Mouse (Mus musculus) liver, embryonic 14.5 days (tissue): ENCODE results near the gene Gm37240. TPM values are rescaled to one million over a fixed set of nuclear protein-coding genes. Genes with fewer than 3 reads are reported as not detected.
A peak's percentile ranks its signal among the peaks of the same experiment; 100 is the strongest.

Experiments
- ATAC-seq: fragments of 200-750 bp; cut with Nextera tagmentation; 2 replicates; pipeline ENCODE4 v1.8.0; 2017; ENCODE audit warnings: moderate number of reproducible peaks, mild to moderate bottlenecking, moderate library complexity; ENCODE audit not compliant: insufficient read depth
- DNase-seq, 3 experiments: peaks; one replicate each; pipeline ENCODE4 v3.0.0-alpha.2; 2012 to 2013; ENCODE audit warnings: low read depth in 3 of 3, low spot score in 3 of 3
- H3K27ac ChIP-seq: fragments of 300-500 bp; sonication (generic); 2 replicates; pipeline ENCODE4 v1.5.1; 2014; ENCODE audit warnings: moderate library complexity, mild to moderate bottlenecking, control low read depth, inconsistent platforms
- H3K27me3 ChIP-seq: fragments of 300-500 bp; sonication (generic); 2 replicates; pipeline ENCODE4 v1.6.1; 2014; ENCODE audit warnings: mild to moderate bottlenecking, low read length, moderate library complexity; ENCODE audit not compliant: control insufficient read depth, insufficient read depth
- H3K36me3 ChIP-seq: fragments of 300-500 bp; sonication (generic); replicated peaks from 2 replicates; pipeline ENCODE4 v1.6.1; 2014; ENCODE audit warnings: low read depth; ENCODE audit not compliant: control insufficient read depth, insufficient read depth
- H3K4me1 ChIP-seq, 2 experiments: fragments of 200-500 bp in 1 of 2; fragments of 300-500 bp in 1 of 2; sonication (generic) in 1 of 2; replicated peaks; 2 replicates each; pipeline ENCODE4 v1.6.1; 2012 to 2014; ENCODE audit warnings: antibody characterized with exemption in 1 of 2, inconsistent platforms in 1 of 2, low read length in 1 of 2; ENCODE audit not compliant: control insufficient read depth in 2 of 2, insufficient read depth in 2 of 2
- H3K4me2 ChIP-seq: fragments of 300-500 bp; sonication (generic); 2 replicates; pipeline ENCODE4 v1.6.1; 2014; ENCODE audit warnings: low read depth, mild to moderate bottlenecking, control low read depth, moderate library complexity
- H3K4me3 ChIP-seq, 2 experiments: fragments of 200-500 bp in 1 of 2; fragments of 300-500 bp in 1 of 2; sonication (generic) in 1 of 2; 2 replicates each; pipeline ENCODE4 v1.5.1; 2012 to 2014; ENCODE audit warnings: low read depth in 2 of 2, low read length in 2 of 2, mild to moderate bottlenecking in 2 of 2, control low read depth in 1 of 2, inconsistent platforms in 1 of 2, moderate library complexity in 1 of 2; ENCODE audit not compliant: insufficient read depth in 1 of 2
- H3K9ac ChIP-seq: fragments of 300-500 bp; sonication (generic); replicated peaks from 2 replicates; pipeline ENCODE4 v1.6.1; 2014; ENCODE audit warnings: mild to moderate bottlenecking, control low read depth, moderate library complexity
- H3K9me3 ChIP-seq: fragments of 300-500 bp; sonication (generic); 2 replicates; pipeline ENCODE4 v1.6.1; 2016; ENCODE audit warnings: low read length, mixed read lengths; ENCODE audit not compliant: control insufficient read depth
- CTCF ChIP-seq: IDR thresholded peaks from 2 replicates; pipeline ENCODE4 v1.5.1; 2016; ENCODE audit warnings: antibody characterized with exemption, low read depth, control low read depth
- EP300 ChIP-seq: IDR thresholded peaks from 2 replicates; pipeline ENCODE4 v1.6.1; 2016; ENCODE audit warnings: antibody characterized with exemption, low read depth
- WGBS: fragments of 180-500 bp; shearing (Covaris S2); extraction: QIAGEN DNeasy Blood & Tissue Kit; methylation state at CpG from one replicate; pipeline ENCODE4 v1.1.7; 2014; ENCODE audit not compliant: insufficient replicate concordance; 5-methylcytosine and 5-hydroxymethylcytosine counted together
- polyA plus RNA-seq, 2 experiments: library from polyadenylated mRNA; depleted of rRNA in 1 of 2; stranded (reverse) in 1 of 2; unstranded in 1 of 2; fragments of >200 nt; fragmentation: Nextera tagmentation in 1 of 2; extraction: Ambion mirVana in 1 of 2; gene quantifications; 2 replicates each; pipeline versions ENCODE4 v1.2.1 to v1.2.3; 2012 to 2014

The Gm37240 gene
- polyA plus RNA-seq, 2 experiments = 0.03 to 0.30 TPM

GRCm38 (mm10) chr3:85817191-85817590 is 70.1 kb downstream of the Gm37240 start, which contains the start of gene Fam160a1:
Gene Fam160a1, minus strand, starts transcription at chr3:85817291.
- no peak within 1 kb of the TSS for H3K27ac ChIP-seq
- 64% methylated on average over 2 of the region's 2 CpGs for WGBS
- TF ChIP-seq EP300 (no peak), CTCF (no peak)
- H3K9me3 ChIP-seq = no peaks in the 10 kb centered on the region
- H3K36me3 ChIP-seq = no peaks in the 10 kb centered on the region
- H3K4me3 ChIP-seq = no peak within 1 kb of the TSS
- no peak for DNase-seq
- no peak within 1 kb of the TSS for H3K9ac ChIP-seq
- H3K4me2 ChIP-seq = no peak within 1 kb of the TSS
- H3K4me1 ChIP-seq = peaks cover 0 to 5% of the 10 kb centered on the region in 2 experiments; a peak in 3 of 4 replicates
- no peaks in the 10 kb centered on the region for H3K27me3 ChIP-seq
- ATAC-seq = no peak

GRCm38 (mm10) chr3:85814241-85814640 is 73.1 kb downstream of the Gm37240 start:
- H3K4me2 ChIP-seq = no peak overlapping the region
- DNase-seq = no peak
- WGBS = 62% methylated on average over 7 of the region's 7 CpGs
- H3K4me3 ChIP-seq = no peak overlapping the region
- peaks cover 0 to 9% of the 10 kb centered on the region in 2 experiments; a peak in 3 of 4 replicates for H3K4me1 ChIP-seq
- H3K27ac ChIP-seq = no peak overlapping the region
- H3K27me3 ChIP-seq = no peaks in the 10 kb centered on the region
- H3K36me3 ChIP-seq = no peaks in the 10 kb centered on the region
- no peak overlapping the region for H3K9ac ChIP-seq
- no peak for ATAC-seq
- TF ChIP-seq CTCF (no peak), EP300 (no peak)
- no peaks in the 10 kb centered on the region for H3K9me3 ChIP-seq

GRCm38 (mm10) chr3:85813101-85814014 is 74.0 kb downstream of the Gm37240 start:
- Histone ChIP-seq H3K9me3 (no peaks in the 10 kb centered on the region), H3K27ac (no peak overlapping the region), H3K9ac (no peak overlapping the region), H3K4me3 (no peak overlapping the region), H3K4me1 (peaks cover 0 to 9% of the 10 kb centered on the region in 2 experiments; a peak in 3 of 4 replicates), H3K36me3 (no peaks in the 10 kb centered on the region), H3K27me3 (no peaks in the 10 kb centered on the region), H3K4me2 (no peak overlapping the region)
- TF ChIP-seq EP300 (no peak), CTCF (no peak)
- DNase-seq = no peak
- 43% methylated on average over 4 of the region's 4 CpGs for WGBS
- ATAC-seq = no peak

- ATAC-seq = no peak
Measured at GRCm38 (mm10) chr3:85812010-85812409, 75.3 kb downstream of the Gm37240 start.

GRCm38 (mm10) chr3:85793166-85793565 is 94.2 kb downstream of the Gm37240 start:
- H3K4me3 ChIP-seq = no peak overlapping the region
- H3K27me3 ChIP-seq = no peaks in the 10 kb centered on the region
- no peaks in the 10 kb centered on the region for H3K36me3 ChIP-seq
- H3K27ac ChIP-seq = no peak overlapping the region
- ATAC-seq = no peak
- no peak for DNase-seq
- no peak for TF ChIP-seq EP300
- TF ChIP-seq CTCF = no peak
- H3K9me3 ChIP-seq = no peaks in the 10 kb centered on the region
- no peak overlapping the region for H3K4me2 ChIP-seq
- H3K4me1 ChIP-seq = no peaks in the 10 kb centered on the region
- no peak overlapping the region for H3K9ac ChIP-seq
- WGBS = 31% methylated on average over 1 of the region's 1 CpGs

More at GRCm38 (mm10) chr3:85812010-85812409, 75.3 kb downstream of the Gm37240 start:
- Histone ChIP-seq H3K9me3 (no peaks in the 10 kb centered on the region), H3K27me3 (no peaks in the 10 kb centered on the region), H3K27ac (no peak overlapping the region), H3K36me3 (no peaks in the 10 kb centered on the region), H3K9ac (no peak overlapping the region), H3K4me1 (peaks cover 0 to 9% of the 10 kb centered on the region in 2 experiments; a peak in 3 of 4 replicates), H3K4me2 (no peak overlapping the region), H3K4me3 (no peak overlapping the region)
- DNase-seq = no peak
- TF ChIP-seq EP300 (peak; percentile 39), CTCF (no peak)
- 40% methylated on average over 5 of the region's 5 CpGs for WGBS
